Mouse (Mus musculus) ovary, postnatal 36 days (tissue): ENCODE data around the gene Il15.
A peak's percentile ranks its signal among the peaks of the same experiment; 100 is the strongest.

Experiments
- DNase-seq: peaks from one replicate; pipeline ENCODE4 v3.0.0; 2022; ENCODE audit warnings: low spot score, mixed read lengths

Gene Il15

DNA sequence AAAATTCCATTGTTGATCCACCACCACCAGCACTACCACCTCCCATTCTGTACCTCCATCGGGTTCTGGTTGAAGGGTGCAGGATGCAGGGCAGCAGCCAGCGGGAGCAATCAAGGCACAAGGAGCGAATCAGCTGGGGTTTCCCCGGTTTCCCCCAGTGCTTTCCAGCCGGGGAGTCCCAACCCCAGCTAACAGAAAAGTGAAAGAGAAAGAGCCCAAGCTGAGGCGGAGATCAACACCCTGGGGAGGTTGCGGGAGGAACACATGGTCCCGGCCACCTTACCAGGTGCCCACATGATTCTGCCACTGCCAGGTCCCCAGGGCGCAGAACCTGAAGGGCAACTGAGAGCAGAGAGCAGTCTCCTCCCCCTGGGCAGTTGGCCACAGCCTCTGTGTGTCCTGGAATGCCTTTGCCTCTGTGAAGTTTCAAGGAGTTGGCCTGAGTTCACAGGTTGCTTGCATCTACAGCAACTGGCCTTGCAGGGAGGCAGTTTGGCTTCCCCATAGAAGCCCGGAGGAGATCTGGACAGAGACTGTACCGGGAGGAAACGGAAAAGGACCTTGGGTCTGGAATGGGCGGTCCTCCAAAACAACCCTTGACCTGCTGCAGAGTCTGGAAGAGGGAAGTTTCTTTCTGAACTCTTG is at the start of gene Il15:
Gene Il15, minus strand, starts transcription at position 537 of the 645 bp plus-strand sequence.
- DNase-seq = peak; percentile 61

DNA sequence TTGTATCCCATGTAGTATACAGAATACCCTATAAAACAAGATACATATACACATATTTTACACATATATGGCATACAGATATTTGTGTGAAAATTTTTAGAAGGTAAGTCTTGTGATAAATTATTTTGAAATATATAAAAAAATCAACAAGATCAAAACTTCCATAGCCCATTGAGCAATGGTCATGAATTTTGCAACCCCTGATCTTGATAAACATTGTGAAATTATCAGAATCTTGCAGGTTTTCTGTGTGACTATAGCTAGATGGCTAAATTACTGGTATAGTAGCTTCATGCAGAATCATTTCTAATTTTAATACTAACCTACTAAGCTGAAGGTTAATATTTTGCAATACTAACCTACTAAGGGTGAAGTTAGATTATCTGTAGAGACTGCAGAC is 41.9 kb upstream of the Il15 start:
- no peak for DNase-seq

DNA sequence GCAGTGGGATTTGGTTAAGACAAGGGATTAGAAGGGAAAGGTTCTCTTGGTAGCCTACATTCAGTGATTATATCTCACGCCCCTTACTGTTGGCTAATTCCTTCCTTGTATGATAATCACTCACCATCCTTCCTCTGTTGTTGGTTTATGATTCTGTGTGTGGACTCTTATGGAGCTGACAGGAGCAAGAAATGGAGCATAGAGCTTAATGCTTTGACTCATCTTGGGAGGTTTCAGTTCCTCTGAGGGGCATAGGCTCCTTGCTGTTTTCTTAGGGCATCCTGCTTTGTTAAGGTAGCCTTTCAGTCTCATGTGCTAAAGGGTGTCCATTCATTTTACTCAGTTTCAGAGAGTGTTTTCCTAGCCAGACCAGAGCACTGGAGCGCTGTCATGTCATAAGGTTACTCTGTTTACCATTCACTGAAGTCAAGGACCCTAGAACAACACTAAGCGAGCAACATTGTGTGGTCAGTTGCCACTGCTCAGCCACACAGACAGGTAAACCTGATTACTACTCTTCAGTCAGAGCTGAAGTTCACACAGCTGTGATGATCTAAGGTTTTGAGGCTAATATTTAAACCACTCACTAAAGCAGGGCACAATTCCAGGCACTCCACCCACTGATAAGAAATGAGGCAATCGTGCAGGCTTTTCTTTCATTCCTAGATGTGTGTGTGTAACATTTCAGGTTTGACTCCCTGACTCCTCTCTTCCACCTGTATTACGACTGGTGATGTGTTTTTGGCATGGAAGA is 13.7 kb upstream of the Il15 start:
- no peak for DNase-seq

DNA sequence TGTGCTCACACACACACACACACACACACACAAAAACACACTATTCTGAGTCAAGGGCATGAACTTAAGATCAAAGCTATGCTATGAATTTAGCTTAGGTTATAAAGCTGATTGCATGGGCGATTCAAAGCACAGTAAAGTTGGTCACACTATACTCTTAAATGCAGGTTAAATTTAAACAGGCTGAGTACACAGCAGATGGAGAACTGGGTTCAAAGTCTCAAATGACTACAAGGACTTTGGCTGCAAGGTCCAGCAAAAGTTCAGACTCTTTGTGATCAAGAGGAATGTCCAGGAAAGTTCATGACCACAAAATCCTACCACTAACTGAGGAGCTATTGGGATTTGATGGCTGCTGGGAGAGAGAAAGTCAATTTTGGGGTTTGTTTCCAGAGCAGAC is 12.5 kb upstream of the Il15 start:
- no peak for DNase-seq

DNA sequence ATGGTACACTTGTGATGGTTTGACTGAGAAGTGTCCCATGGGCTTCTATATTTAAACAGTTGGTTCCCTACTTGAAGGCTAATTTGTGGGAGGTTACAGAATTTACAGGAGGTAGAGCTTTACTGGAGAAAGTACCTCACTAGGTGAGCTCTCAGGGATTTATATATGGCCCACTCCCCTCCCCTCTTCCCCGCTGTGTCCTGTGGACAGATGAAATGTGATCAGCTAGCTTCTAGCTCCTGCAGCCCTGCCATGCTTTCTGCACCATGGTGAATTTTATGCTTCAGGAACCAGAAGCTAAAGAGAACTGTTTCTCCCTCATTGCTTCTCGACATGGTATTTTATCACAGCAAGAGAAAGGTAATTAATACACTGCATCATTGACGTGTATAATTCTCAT is 7.1 kb upstream of the Il15 start:
- no peak for DNase-seq

DNA sequence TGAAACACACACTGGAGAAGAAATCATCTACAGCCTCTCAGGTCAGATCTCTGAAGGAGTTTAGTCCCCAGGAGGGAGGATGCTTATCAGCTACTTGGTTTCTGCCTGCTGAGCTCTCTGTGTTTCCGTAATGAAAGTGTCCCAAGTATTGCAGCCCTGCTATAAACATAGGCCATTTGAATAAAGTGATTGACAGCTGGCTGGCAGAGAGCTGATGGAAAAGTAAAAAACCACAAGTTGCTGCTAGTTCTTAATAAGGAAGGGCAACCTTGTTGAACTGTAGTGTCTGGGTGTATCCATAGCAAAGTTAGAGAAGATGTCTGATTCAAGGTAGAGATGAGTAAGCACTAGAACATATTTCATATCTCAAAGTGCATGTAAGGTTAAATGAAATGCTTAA is 4.0 kb upstream of the Il15 start:
- no peak for DNase-seq

DNA sequence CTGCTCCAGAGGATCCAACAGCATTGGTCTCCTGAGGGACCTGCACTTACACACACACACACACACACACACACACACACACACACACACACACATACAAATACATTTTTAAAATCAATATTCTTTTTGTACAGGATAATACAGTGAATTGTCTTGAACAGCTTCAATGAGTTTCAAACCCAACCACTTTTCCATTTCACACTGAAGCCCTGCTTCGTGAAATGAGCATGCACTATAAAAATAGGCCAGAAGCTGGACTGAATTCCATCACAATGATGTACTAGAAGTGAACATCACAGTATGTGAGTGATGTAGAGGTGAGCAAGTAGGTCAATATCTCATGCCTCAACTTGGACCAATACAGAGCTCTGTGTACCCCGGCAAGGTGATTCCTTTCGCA is 1.0 kb upstream of the Il15 start:
- DNase-seq = no peak

DNA sequence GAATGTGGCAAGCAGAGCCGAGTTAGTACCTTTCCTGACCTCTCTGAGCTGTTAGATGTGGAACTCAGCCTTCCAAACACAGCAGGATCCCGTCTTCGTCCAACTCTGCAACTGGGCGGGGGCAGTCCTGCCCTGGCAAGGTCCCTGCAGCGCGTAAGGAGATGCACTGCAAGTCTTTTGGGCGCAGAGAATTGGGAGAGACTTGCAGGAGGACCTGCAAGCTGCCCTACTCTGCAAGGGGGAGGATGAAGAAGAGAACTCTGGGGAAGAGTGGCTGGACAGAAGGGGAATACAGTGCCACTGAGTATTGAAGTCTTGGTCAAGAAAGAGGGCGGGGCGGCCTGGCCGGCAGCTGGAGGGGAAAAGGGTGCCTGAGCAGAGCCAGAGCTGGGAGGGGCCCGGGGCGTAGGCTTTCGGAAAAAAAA is 749 bp downstream of the Il15 start:
- peak; percentile 57 for DNase-seq

DNA sequence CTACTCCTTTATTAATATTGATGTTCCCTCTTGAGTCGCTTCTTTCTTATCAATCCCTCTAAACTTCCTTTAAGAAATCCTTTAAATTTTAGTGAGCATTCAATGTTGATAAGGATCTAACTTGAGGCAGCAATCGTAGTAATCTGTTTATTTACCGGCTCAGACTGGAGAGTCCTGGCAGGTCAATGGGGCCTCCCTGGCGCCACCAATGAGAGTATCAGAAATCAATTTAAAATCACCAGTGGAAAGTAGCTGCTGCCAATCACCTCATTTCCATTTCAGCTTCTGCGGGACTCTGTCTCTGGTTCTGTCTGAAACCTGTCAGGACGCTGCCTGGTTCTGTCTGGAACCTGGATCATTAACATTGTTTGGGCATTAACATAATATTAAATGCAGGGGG is 1.5 kb downstream of the Il15 start:
- DNase-seq = no peak

DNA sequence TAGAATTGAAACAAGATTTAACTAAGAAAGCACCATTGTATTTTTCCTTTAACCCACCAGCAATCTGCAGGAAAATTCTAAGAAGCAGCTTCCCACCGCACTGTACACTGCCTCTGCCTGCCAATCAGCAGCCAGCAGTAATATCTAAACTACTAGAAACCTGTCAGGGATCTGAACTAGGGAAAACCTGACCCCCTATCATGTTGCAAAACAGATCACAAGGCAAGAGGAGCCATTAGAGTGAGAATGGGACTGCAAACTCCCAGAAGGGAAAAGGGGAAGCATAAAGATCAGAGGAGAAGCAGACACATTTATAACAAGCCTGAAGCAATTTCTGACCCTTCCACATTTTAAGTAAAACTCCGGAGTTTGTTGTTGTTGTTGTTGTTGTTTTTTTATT is 2.0 kb downstream of the Il15 start:
- DNase-seq = no peak

DNA sequence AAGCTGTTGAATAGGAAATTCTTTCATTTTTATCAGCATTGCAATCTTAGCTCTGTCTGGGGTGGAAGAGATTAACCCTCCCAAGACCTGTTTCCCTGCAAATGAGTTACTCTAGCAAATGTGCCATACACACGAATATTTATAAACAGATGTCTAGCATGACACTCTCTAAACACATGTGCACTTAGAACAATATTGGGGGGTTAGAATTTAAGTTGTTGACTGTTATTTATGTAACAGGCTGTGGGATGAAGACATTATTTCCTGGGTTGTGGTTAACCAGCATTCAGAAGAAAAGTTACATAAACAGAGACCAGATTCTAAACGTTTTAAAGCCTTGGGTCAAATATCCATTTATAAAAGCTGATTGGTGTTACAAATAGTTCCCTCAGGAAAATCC is 2.6 kb downstream of the Il15 start:
- DNase-seq = no peak

DNA sequence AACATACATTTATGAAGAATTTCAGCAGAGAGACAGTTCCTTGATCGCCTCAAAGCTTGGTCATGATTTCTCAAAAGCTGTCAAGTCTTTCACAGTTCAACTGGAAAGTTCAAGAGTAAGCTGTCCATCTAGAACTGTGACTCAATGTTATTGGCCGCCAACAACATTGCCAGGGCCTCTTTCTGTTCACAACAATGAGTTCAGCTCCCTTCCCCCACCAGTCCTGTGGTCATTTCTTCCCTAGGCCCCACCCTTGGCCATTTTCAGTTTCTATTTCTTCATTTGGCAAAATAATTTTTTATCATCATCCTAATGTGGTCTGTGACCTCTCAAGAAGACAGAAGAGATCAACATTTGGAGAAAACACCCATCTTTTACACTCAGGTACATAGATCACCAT is 4.5 kb downstream of the Il15 start:
- DNase-seq = no peak

DNA sequence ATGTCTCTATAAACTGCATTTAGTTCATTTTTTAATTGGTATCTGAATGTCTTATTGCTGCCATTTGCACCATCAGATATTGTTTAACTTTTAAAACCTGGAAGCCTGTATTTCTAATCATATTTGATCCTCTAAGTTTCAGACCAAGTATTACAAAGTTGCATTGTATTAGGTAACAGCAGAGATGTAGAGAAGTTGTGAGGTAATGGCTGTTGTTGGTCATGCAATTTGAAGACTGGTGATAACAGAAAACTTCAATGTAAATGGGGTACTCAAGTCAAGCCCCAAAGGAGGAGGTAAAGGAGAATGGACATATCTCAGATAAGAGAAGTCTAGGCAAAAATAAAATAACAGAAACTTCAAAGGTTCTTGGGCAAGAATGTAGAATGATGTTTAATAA is 11.8 kb downstream of the Il15 start:
- no peak for DNase-seq

DNA sequence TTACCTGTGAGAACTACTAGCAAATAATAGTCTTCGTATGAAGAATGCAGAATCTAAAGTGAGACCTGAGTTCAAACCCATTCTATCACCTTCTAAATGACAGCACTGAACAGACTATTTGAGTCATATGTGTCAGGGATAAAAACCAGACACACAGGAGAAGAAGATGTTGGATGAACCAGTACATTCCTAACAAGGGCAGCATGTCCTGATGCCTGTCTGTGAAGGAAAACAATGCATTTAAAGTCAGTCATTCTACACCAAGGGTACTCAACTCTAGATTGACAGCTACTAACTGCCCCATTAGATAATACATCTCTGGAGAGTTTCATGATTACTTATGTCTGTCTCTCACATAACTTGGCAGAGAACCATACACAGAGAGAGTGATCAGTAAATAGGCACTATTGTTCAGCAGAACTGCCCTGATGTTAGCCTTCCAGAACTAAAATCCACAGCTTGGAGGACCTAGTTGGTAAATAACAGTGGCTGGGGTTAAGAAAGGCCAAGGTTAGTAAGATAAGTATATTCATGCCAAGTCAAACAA is 14.6 kb downstream of the Il15 start:
- DNase-seq = no peak

DNA sequence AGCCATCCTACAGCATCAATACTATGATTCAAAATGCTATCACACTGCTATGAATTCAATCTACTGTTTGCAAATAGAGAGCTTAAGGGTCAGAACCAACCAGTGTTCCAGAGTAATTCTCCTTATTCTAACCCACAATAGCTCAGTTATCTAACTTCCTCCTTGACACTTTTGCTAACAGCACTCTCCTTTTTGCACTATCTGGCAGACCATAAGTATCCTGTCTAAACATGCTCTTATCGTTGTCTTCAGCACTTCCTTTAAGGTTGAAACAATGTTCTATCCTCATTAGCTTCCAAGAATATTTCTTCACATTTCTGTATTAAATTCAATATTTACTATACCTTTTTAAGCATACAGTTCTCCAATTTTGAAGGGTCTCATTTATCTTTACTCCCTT is 15.4 kb downstream of the Il15 start:
- no peak for DNase-seq

DNA sequence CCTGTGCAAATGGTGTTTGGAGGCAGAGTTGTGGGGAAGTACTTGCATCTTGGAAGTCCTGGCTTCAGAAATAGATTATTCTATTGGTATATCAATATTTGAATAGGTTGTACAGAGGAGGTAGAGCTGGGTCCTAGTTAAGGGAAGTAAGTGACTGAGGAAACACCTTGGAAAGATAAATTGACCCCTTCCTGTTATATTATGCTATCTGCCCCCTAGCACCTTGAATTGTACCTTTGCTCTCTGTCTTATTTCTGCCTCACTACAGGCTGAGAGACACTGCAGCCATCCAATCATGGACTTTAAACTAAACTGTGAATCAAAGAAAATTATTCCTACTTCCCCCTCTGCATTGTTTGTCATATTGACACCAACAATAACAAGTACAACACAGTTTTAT is 17.2 kb downstream of the Il15 start:
- DNase-seq = no peak

DNA sequence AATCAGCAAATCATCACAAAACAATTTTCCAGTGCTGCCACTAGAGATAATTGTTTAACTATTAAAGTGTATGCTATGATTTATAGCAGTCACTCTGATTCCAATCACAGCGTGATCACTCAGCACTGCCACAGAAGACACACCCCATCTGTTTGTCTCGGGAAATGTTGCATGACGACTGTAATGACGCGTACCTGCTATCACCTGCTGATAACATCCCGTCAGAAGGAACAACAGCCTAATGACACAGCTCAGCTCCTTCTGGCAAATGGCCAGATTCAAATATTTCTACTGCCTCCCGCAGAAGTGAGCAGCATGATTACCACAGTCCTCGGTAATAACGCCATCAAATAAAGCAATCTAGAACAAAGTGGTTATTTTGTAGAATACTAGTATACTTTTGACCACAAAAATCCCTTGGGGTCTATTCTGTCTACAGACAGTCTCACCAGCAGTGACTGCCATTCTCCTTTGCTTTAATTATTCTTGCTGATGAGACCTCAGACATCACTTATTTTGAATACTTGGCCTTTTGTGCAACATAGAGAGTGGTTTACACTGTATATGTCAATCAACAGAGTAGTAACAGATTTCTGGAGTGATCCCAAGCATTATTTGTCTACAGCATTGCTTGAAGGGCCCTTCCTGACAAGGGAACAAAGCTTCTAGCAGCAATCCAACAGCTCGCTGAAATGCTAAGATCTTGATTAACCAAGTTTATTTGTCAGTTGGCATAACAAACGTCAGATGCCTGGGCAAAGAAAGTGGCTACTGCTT is 18.4 kb downstream of the Il15 start:
- no peak for DNase-seq

DNA sequence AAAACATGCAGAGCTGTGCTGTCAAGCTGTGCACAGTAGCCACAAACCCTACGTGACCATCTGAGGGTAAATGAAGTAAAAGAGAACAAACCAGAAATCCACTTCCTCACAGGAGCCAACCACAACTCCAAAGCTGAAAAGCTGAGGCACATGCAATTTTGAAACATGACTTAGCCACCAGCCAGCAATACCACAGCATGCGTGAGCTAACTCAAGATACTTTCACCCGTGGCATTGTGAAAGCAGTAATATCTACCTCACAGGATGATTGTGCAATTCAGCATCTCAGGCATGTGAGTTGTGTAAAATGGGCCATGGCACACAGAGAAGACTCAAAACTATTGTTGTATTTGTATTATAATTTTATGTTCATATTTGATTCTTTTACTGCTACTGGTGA is 19.7 kb downstream of the Il15 start:
- no peak for DNase-seq

DNA sequence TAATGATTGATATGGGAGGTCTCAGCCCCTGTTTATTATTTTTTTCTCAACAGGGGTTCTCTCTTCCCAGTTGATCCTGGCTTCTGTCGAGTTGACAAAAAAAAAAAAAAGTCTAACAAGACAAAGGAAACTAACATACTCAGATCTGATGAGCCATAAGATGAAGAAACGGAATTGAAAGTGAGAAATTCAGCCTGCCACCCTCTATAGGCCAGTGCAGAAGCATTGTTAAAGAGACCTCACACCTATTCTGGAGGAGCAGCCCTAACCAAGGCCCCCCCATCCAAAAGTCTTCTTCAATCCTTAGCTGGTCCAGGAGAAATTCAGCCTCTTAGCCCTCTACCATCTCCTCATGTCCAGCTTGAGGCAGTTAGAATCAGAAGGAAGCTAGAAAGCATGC is 20.7 kb downstream of the Il15 start:
- no peak for DNase-seq

DNA sequence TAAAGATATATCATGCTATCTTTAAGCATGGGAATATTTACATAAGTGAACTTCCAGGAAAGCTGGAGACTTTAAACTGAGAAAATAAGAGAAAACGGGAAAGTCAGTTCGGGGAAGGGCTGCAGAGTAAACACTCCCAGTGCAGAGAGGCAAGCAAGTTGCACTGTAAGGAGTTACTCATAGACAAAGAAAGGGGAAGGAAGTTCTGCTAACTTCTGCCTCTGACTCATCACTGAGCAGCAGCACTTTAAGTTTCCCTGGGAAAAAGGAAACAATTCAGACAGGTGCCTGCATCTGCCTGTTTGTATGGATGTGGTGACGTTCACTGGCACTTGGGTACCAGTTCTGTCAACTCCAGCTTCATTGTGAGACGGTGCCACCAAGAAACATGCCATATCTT is 28.6 kb downstream of the Il15 start:
- DNase-seq = no peak

DNA sequence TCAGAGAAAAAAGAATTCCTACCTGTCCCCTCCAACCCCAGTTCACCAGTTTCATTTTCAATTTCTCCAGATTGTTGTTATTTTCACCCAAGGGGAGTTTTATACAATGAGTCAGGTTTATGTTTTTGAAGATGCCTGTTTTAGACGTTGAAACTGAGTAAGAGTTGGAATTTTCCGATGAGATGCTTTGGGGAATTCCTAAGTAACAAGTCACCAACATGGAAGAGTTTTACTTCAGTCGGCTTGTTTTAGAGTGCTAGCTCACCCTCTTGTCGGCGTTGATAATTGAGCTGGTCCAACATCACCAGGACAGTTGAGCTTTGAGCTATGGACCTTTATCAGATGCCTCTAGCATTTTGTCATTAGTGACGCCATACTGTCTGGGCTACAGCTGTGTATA is 30.2 kb downstream of the Il15 start:
- no peak for DNase-seq

DNA sequence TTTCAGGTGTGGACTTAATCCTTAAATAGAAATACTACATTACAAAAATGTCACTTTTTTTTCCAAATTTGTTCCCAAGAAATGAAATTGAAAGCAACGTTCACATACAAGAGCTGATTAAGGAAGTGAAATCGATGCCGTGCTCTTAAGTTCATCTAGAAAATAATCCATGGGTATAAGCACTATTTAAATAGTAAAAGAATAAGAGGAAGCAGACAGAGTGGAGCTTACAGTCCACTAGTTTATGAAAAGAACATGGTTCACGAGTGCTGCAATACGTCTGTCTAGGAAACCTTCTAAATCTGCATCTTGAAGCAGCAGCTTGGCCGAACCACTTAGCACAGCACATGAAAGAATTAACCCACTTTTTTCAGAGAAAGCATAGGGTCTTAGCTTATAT is 32.4 kb downstream of the Il15 start:
- DNase-seq = no peak

DNA sequence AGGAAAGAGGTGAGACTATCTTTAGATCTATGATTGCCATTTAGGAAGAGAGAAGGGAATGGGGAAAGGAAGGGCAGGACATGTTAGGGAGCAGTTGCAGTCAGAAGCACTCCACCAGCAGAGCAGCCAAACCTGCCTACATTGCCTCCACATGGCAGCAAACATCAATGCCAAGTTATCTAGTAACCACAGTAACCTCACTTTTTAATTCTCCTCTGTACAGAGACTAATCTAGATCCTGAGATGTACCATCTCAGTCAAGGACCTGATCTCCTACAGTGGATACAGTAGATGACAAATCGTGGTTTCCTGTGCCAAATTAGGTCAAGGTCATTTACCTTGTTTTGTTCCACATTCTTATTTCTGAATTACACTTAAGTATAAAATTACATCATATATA is 42.0 kb downstream of the Il15 start:
- DNase-seq = no peak
